12 mouse cellular contexts compared by ENCODE assay signal in genomic region chr9:73089222-73089920, GRCm38 (mm10). TPM values are rescaled to one million over a fixed set of nuclear protein-coding genes. Genes with fewer than 3 reads are reported as not detected.
DNase-seq lines count a peak whose midpoint lies in the region; ATAC-seq and TF ChIP-seq lines count a peak whose summit lies in the region.
"Had no signal": no experiment of that assay in that cellular context is flagged by ENCODE, and none has a peak within 500 bp of the region (broad histone marks: within the 10 kb centered on the region; RNA-seq: fewer than 3 reads in every experiment).

No protein-coding gene starts in this region.

- 64% methylated on average over 16 of the region's 16 CpGs for WGBS in intestine, embryonic 15.5 days
- WGBS in thymus, adult 2 months: 4% methylated on average over 16 of the region's 16 CpGs
- 84% methylated on average over 16 of the region's 16 CpGs for WGBS in forebrain, embryonic 12.5 days

- peak; percentile 62 for DNase-seq in layer of hippocampus, adult 11-12 months (ENCODE audit: low spot score)
- no peak for DNase-seq in layer of hippocampus, postnatal 10 days (ENCODE audit: low spot score in 2 of 2)
- DNase-seq in lung, postnatal 4 days: peak; percentile 76 to 84
- DNase-seq in thymus, adult 2 months: peak; percentile 55
- DNase-seq in cerebellum, adult 8-10 months: no peak
- no peak for DNase-seq in cerebellum, postnatal 25 days

- no peaks in the 10 kb centered on the region for H3K36me3 ChIP-seq in intestine, embryonic 15.5 days
- no peaks in the 10 kb centered on the region for H3K36me3 ChIP-seq in thymus, adult 2 months (ENCODE audit: control insufficient read depth, insufficient read depth, low read length)
- H3K36me3 ChIP-seq in forebrain, embryonic 12.5 days (replicated peaks): no peaks in the 10 kb centered on the region

- peak; percentile 78 for ATAC-seq in intestine, embryonic 15.5 days
- no peak for ATAC-seq in forebrain, embryonic 12.5 days (ENCODE audit: low FRiP score)

- H3K4me1 ChIP-seq in intestine, embryonic 15.5 days (replicated peaks): no peaks in the 10 kb centered on the region
- H3K4me1 ChIP-seq in thymus, adult 2 months (replicated peaks; ENCODE audit: control insufficient read depth, insufficient read depth, low read length): peaks cover 50% of the 10 kb centered on the region
- 0 out of 2 replicates have a peak, but pooled peaks cover under 1% of the 10 kb centered on the region for H3K4me1 ChIP-seq in forebrain, embryonic 12.5 days
- H3K4me1 ChIP-seq: embryonic facial prominence, embryonic 13.5 days had no signal

- H3K4me2 ChIP-seq in intestine, embryonic 15.5 days (replicated peaks): no peak overlapping the region
- no peak overlapping the region for H3K4me2 ChIP-seq in forebrain, embryonic 12.5 days
- H3K4me2 ChIP-seq: embryonic facial prominence, embryonic 13.5 days had no signal

- no peak for TF ChIP-seq POLR2A in thymus, adult 2 months (IDR thresholded peaks at IDR 0.05; ENCODE audit: control insufficient read depth, extremely low read depth, insufficient read depth, low read length, poor library complexity)

- TF ChIP-seq CTCF in thymus, adult 2 months (IDR thresholded peaks at IDR 0.05; ENCODE audit: borderline replicate concordance, control insufficient read depth, extremely low read depth, insufficient read depth, low read length, poor library complexity): no peak

- H3K4me3 ChIP-seq in intestine, embryonic 15.5 days (replicated peaks): no peak overlapping the region
- no peak overlapping the region for H3K4me3 ChIP-seq in thymus, adult 2 months (ENCODE audit: control insufficient read depth, insufficient read depth, low read length)
- no peak overlapping the region for H3K4me3 ChIP-seq in forebrain, embryonic 12.5 days (replicated peaks)
- H3K4me3 ChIP-seq: embryonic facial prominence, embryonic 13.5 days had no signal

- H3K27ac ChIP-seq in intestine, embryonic 15.5 days: no peak overlapping the region
- H3K27ac ChIP-seq in thymus, adult 2 months (ENCODE audit: control insufficient read depth, insufficient read depth, low read length): peak overlapping the region; percentile 81
- no peak overlapping the region for H3K27ac ChIP-seq in forebrain, embryonic 12.5 days
- H3K27ac ChIP-seq: embryonic facial prominence, embryonic 13.5 days had no signal

- H3K9me3 ChIP-seq in intestine, embryonic 15.5 days: no peaks in the 10 kb centered on the region
- H3K9me3 ChIP-seq in forebrain, embryonic 12.5 days: no peaks in the 10 kb centered on the region
- H3K9me3 ChIP-seq: embryonic facial prominence, embryonic 13.5 days had no signal

- no peak overlapping the region for H3K9ac ChIP-seq in intestine, embryonic 15.5 days
- no peak overlapping the region for H3K9ac ChIP-seq in forebrain, embryonic 12.5 days
- H3K9ac ChIP-seq: embryonic facial prominence, embryonic 13.5 days had no signal

- no peaks in the 10 kb centered on the region for H3K27me3 ChIP-seq in intestine, embryonic 15.5 days (replicated peaks)
- H3K27me3 ChIP-seq in thymus, adult 2 months (ENCODE audit: control insufficient read depth, insufficient read depth, low read length): no peaks in the 10 kb centered on the region
- peaks cover 3% of the 10 kb centered on the region; the same call in 1 of the 2 replicates for H3K27me3 ChIP-seq in forebrain, embryonic 12.5 days
- H3K27me3 ChIP-seq: embryonic facial prominence, embryonic 13.5 days had no signal

RNA-seq across cellular contexts. Expression of gene Khdc3, which starts 12.3 kb away (rescaled TPM):
- 1 to 10 TPM; 2.7 TPM for total RNA-seq in layer of hippocampus, postnatal 10 days (2021)
- polyA plus RNA-seq in intestine, embryonic 15.5 days (2015; fragmentation: Nextera tagmentation; extraction: Ambion mirVana): not detected in 2 replicates
- 2.2 and 2.3 TPM in 2 replicates for polyA plus RNA-seq in thymus, adult 2 months (2012; rRNA removed)
- not detected in 2 replicates for polyA plus RNA-seq in forebrain, embryonic 12.5 days (2016; fragmentation: Nextera tagmentation; extraction: Ambion mirVana)
- total RNA-seq: heart, adult 8-10 months had no signal
- polyA plus RNA-seq: brain, embryonic 14.5 days; embryonic facial prominence, embryonic 13.5 days had no signal

RNA-seq across cellular contexts. Expression of gene Gm20509, which starts 12.9 kb away (rescaled TPM):
- not detected for total RNA-seq in layer of hippocampus, postnatal 10 days (2021)
- 0.14 TPM in 1 of 2 replicates, not detected in the other for polyA plus RNA-seq in intestine, embryonic 15.5 days (2015; fragmentation: Nextera tagmentation; extraction: Ambion mirVana)
- polyA plus RNA-seq in thymus, adult 2 months (2012; rRNA removed): not detected in 2 replicates
- polyA plus RNA-seq in forebrain, embryonic 12.5 days (2016; fragmentation: Nextera tagmentation; extraction: Ambion mirVana): not detected in 2 replicates
- total RNA-seq: heart, adult 8-10 months; left cerebral cortex, postnatal 14 days had no signal
- polyA plus RNA-seq: embryonic facial prominence, embryonic 13.5 days had no signal

RNA-seq across cellular contexts. Expression of gene Rsl24d1, which starts 23.9 kb away (rescaled TPM):
- 10 to 100 TPM; 61.8 to 63.0 TPM for total RNA-seq in layer of hippocampus, postnatal 10 days (2021)
- polyA plus RNA-seq in intestine, embryonic 15.5 days (2015; fragmentation: Nextera tagmentation; extraction: Ambion mirVana): 94.3 and 108 TPM in 2 replicates
- polyA plus RNA-seq in thymus, adult 2 months (2012; rRNA removed): 25.8 and 26.3 TPM in 2 replicates
- polyA plus RNA-seq in forebrain, embryonic 12.5 days (2016; fragmentation: Nextera tagmentation; extraction: Ambion mirVana): 133 and 137 TPM in 2 replicates

RNA-seq across cellular contexts. Expression of gene Rab27a, which starts 44.7 kb away (rescaled TPM):
- 1 to 10 TPM; 7.1 to 8.7 TPM for total RNA-seq in layer of hippocampus, postnatal 10 days (2021)
- polyA plus RNA-seq in intestine, embryonic 15.5 days (2015; fragmentation: Nextera tagmentation; extraction: Ambion mirVana): 7.9 and 9.0 TPM in 2 replicates
- polyA plus RNA-seq in thymus, adult 2 months (2012; rRNA removed): 21.1 and 22.4 TPM in 2 replicates
- 1.4 and 1.8 TPM in 2 replicates for polyA plus RNA-seq in forebrain, embryonic 12.5 days (2016; fragmentation: Nextera tagmentation; extraction: Ambion mirVana)

RNA-seq across cellular contexts. Expression of gene Pigb, which starts 49.2 kb away (rescaled TPM):
- total RNA-seq in layer of hippocampus, postnatal 10 days (2021): 10 to 100 TPM; 14.9 to 16.4 TPM
- 14.0 and 14.9 TPM in 2 replicates for polyA plus RNA-seq in intestine, embryonic 15.5 days (2015; fragmentation: Nextera tagmentation; extraction: Ambion mirVana)
- 8.2 and 11.7 TPM in 2 replicates for polyA plus RNA-seq in thymus, adult 2 months (2012; rRNA removed)
- polyA plus RNA-seq in forebrain, embryonic 12.5 days (2016; fragmentation: Nextera tagmentation; extraction: Ambion mirVana): 10.3 and 13.6 TPM in 2 replicates

Comparison
In these comparisons a context has a peak if more than half of its experiments do, and no peak if none do; other contexts are left out.
1. DNase-seq: peak in layer of hippocampus, adult 11-12 months (single experiment), lung, postnatal 4 days (2 of 2) and thymus, adult 2 months (single experiment); none in layer of hippocampus, postnatal 10 days (0 of 2), cerebellum, adult 8-10 months (single experiment) and cerebellum, postnatal 25 days (0 of 2).